Mouse (Mus musculus) spleen, embryonic (tissue): ENCODE results near the gene Btg4.
"Not testable (repeated sequence)": the region's sequence is repeated elsewhere in the genome, so short reads cannot be mapped to it uniquely, and the experiment has no call there.

Experiments
- CTCF ChIA-PET: fragments of 350-600 bp; sonication (Branson Sonifier 250); formaldehyde crosslinking; loops from one replicate; lab custom pipeline; 2022; lab: Charles Lee

The Btg4 gene

DNA sequence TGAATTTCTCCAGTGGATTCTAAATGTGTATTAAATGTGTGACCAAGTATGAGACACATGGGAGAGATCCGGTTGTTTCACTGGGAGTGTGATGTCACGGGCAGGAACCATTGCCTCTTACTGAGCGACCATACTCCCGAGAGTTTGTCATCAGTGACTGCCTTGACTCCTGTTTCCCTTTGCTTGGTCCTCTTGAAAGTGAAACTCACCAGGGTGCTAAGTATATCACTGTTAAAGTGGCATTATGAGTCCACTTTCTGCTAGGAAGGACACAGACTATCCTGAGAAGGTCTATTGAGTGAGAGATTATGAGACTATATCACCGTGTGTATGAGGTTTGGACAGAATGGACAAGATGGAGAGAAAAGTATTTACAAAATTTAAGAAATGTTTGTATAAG lies 20.9 kb downstream of the Btg4 start:
- CTCF ChIA-PET: no interaction called here

DNA sequence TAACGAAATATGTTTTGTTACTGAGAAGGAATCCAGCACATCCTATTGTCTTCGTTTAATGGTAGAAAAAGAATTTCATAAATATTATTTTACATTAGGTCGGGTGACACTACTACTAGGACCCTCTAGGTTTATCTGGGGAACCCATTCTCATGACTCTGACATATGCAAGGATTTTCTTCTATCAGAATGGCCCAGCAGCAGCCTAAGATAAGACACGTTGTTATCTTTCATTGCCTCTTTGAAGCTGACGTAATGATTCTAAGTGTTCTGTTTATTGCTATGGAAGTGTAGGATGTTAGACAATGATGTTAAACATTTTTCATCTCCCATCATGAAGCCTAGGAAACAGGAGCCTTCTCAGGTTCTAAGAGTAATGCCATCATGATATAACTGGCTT lies 33.0 kb downstream of the Btg4 start:
- CTCF ChIA-PET: no interaction called here

- CTCF ChIA-PET: interaction anchor here (0.6 to 0.7 kb wide), 2 partner anchors 618 to 659 kb away, joined by 3 to 4 read pairs; no protein-coding TSS in a partner anchor
Measured at GRCm38 (mm10) chr9:51096306-51096705, 35.6 kb downstream of the Btg4 start.

GRCm38 (mm10) chr9:51101756-51102425 lies 41.2 kb downstream of the Btg4 start, which contains the start of gene 4833427G06Rik:
TSS of gene 4833427G06Rik (minus strand) at chr9:51102078.
- CTCF ChIA-PET: no interaction called here

- CTCF ChIA-PET: interaction anchor here (0.6 kb wide), 1 partner anchor 329 kb away, joined by 4 read pairs; the partner anchor contains the start of gene Alg9
Measured at GRCm38 (mm10) chr9:51102963-51103807, 42.5 kb downstream of the Btg4 start.

DNA sequence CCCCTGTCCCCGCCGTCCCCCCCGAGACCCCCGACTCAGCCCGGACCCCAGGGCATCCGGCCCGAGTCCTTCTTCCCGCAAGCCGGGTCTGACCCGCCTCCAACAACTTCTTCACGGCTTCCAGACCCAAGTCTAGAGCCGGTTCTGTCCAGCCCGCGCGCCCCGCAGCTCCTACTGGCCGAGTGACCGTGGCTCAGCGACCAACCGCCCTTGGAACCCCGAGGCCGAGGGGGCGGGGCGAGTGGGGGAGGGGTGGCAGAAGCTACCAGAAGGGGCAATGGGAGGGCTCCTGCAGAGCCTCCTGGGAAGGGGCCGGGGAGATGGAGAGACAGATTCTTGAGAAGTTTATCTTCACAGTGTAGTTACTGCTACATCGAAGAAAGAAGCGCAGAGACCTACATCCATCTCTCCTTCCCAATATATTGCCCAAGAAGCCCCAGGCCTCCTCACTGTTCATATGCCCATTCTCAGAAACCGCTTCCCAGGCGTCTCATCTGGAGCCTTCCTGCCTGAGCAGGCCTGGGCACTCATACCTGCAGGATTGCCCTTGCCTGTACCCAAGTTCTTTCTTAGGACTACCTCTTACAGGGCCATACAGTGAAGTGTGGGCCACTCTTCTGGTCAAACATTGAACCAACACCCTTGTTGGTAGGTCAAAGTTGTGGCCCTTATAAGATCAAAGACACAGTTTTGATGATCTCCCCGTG lies 43.3 kb downstream of the Btg4 start:
- CTCF ChIA-PET: interaction anchor here (0.6 kb wide), 1 partner anchor 329 kb away, joined by 4 read pairs; the partner anchor contains the start of gene Alg9

DNA sequence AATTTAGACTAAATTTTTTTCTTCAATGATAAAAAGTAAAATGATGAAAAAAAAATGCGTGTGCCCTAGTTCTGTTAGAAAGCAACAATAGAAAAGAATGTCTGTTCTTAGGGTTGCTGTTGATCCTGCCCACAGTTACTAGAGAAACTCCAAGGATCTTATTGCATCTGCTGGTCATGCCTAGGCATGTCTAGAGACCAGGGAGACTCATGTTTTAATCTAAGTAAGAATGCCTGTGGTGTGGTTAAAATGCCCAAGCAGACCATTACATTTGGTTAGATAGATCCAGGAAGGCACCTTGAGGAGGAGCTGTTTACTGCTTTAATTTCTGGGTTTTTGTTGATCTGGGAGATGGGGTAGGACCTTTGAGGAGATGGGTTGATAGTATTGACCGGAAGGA lies 45.0 kb downstream of the Btg4 start:
- CTCF ChIA-PET: no interaction called here

DNA sequence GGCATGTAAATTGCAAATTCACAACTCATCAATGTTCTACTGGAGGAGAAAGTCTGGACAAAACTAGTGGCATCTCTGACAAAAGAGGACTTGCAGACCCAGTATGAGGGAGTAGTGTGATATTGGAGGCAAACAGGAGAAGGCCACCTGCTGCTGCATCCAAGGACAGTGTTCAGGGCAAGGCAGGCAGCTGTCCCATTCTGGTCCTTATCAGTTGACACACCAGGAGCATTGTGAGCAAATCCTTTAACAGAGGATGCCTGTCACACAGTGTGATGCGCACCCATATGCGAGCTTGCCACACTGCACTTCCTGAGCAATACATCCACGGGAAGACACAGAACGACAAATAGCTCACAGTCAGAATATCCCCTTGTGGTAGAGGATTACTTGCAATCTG lies 54.1 kb downstream of the Btg4 start:
- CTCF ChIA-PET: interaction anchor here (0.8 kb wide), 1 partner anchor 797 kb away, joined by 5 read pairs; no protein-coding TSS in a partner anchor

DNA sequence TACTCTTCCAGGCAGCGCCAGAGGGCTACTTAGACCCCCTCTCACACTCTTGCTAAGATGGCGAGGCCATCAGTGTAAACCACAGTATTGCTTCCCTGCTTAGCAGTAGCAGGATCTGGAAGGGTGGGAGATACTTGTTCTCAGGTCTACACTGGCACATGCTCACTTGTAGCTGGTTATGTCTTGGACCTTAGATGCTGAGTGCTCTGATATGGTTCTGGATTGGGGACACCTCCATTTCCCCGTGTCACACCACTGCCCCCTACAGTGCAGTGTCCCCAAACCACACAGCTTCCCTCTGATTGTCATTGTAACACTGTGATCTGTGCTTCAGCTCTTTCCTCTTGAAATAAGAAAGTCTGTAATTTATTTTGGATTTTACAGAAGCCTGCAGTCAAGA lies 76.3 kb downstream of the Btg4 start:
- CTCF ChIA-PET: no interaction called here

GRCm38 (mm10) chr9:51137432-51137831 lies 76.7 kb downstream of the Btg4 start:
- CTCF ChIA-PET: no interaction called here

- CTCF ChIA-PET: no interaction called here
Measured at GRCm38 (mm10) chr9:51137836-51138235, 77.1 kb downstream of the Btg4 start.

DNA sequence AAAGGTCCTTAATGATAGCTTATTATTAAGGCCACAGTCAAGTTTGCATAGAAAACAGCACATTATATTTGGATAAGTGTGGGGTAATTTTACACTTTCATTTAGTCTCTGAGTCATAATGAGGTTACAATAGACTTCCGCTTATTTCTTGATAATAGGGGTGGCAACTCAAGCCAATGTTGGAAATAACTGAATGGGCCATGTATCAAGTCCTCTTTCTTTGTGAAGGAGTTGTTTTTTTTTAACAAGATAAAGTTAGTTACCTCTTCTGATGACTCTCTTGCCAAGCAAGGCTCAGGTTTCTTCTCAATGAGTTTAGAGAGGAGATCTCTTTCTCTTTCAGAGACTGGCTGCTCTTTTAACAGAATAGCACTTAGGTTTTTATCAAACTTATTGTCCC lies 77.6 kb downstream of the Btg4 start:
- CTCF ChIA-PET: no interaction called here

DNA sequence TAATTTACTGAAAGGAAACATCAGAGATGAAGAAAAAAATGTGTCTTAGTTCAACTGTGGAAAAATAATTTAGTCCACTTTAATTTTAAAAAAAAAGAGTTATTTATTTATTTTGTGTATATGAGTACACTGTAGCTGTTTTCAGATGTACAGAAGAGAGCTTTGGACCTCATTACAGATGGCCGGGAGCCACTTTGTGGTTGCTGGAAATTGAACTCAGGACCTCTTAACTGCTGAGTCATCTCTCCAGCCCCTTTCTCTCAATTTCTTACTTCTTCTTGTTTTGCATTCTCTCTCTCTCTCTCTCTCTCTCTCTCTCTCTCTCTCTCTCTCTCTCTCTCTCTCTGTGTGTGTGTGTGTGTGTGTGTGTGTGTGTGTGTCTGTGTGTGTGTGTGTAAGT lies 78.7 kb downstream of the Btg4 start:
- CTCF ChIA-PET: not testable (repeated sequence)

DNA sequence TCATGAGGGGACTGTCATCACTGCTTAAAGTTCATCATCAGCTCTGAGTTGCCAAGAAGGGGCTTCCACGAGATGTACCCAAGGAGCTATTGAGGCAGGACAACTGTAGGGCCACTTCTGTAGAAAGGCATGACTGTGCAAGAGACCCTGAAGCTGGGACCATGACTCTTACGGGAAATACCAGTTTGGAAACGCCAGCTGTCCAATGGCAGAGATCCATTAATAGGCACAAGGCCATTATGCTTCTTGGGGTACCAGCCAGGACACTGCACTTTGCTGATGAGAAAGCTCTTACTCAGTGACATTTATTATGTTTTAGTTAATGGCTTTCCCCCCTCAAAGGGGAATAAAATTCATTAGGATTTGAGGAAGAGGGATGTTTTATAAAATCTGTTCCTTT lies 80.0 kb downstream of the Btg4 start:
- CTCF ChIA-PET: no interaction called here

DNA sequence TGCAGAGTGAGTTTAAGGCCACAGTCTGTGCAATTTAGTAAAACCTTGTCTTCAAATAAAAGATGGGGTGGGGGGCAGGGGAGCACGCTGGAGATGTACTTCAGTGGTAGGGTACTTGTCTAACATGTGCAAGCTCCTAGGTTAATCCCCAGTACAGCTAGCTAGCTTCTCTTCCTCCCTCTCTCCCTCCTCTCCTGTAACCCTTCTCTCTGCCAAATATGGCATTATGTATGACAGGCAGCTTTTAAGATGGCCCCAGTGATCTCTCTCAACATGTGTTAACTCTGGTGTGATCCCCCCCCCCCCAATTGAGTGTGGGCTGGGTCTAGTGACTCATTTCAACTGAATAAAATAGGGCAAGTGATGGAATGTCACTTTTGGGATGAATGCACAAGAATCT lies 82.7 kb downstream of the Btg4 start:
- CTCF ChIA-PET: no interaction called here

GRCm38 (mm10) chr9:51144218-51144617 lies 83.5 kb downstream of the Btg4 start:
- CTCF ChIA-PET: no interaction called here

GRCm38 (mm10) chr9:51146496-51146895 lies 85.8 kb downstream of the Btg4 start:
- CTCF ChIA-PET: no interaction called here

GRCm38 (mm10) chr9:51147294-51147693 lies 86.6 kb downstream of the Btg4 start:
- CTCF ChIA-PET: no interaction called here

- CTCF ChIA-PET: no interaction called here
Measured at GRCm38 (mm10) chr9:51152079-51152752, 91.5 kb downstream of the Btg4 start.

- CTCF ChIA-PET: interaction anchor here (0.6 to 1.9 kb wide), 9 partner anchors 16 to 753 kb away, joined by 3 to 18 read pairs (median 4); no protein-coding TSS in a partner anchor
Measured at GRCm38 (mm10) chr9:51161771-51162388, 101.2 kb downstream of the Btg4 start.

DNA sequence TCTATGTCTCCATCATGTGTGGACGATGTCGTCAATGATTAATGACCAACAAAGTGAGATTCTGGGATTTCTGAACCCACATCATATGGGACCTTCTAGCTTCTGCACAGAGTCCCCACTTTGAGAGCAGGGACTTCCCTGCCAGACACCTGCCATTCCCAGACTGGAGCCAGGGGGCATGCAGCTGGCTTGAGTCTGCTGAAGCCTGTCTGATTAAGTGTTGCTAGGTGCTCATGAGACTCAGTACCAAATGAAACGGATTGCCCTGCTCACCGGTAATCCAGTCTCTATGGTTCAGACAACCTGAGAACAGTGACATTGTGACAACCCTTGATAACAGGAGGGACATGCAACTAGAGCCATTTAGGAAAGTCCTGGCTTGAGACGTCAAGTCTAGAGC lies 103.3 kb downstream of the Btg4 start:
- CTCF ChIA-PET: interaction anchor here (0.8 kb wide), 1 partner anchor 24 kb away, joined by 3 read pairs; no protein-coding TSS in a partner anchor
